Mouse (Mus musculus) thymus, postnatal 14 days (tissue): ENCODE measurements at regions not wholly inside any gene's neighbourhood (a gene's known extent, or its start where the extent isn't known, plus 50 kb on each side); places are given as distances from the start of the nearest gene placed in this dataset.

Experiments
- DNase-seq: peaks from one replicate; pipeline ENCODE4 v3.0.0; 2021

DNA sequence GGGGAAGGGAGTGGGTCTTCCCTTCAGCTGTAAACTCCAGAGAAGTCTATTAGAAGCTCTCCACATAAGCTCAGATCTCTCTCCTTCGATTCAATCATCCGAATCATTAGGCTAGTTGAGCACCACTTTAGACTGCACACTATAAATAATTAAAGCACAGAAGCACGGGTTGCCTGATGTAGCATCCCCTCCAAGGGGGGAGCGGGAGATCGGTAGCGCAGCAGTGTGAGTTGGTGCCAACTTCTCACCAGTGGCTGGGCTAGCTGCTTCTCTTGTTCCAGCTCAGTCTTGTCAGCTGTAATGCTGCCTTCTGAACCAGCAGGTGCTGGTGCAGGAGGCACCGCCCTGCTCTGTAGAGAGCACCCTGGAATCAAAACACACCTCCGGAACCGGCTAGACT, 78.6 kb downstream of the A830031A19Rik start:
- DNase-seq: no peak

DNA sequence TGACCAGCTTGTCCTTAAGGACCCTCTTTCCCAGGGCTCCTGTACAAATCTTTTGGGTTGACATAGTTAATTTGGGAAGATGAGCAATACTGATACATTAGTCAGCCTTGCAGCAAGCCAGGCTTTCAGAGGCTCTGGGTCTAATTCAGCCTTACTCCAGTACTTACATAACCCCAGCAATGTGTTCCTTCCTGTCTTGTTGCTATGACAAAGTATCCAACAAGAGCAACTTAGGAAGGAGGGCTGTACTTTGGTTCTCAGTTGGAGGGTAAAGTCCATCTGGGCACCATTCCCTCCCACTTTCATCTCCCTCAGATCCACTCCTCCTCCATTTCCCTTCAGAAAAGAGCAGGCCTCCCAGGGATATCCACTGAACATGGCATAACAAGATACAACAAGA, 80.7 kb downstream of the A830031A19Rik start:
- no peak for DNase-seq

GRCm38 (mm10) chr11:23987532-23988450, 87.1 kb downstream of the A830031A19Rik start:
- DNase-seq: no peak

DNA sequence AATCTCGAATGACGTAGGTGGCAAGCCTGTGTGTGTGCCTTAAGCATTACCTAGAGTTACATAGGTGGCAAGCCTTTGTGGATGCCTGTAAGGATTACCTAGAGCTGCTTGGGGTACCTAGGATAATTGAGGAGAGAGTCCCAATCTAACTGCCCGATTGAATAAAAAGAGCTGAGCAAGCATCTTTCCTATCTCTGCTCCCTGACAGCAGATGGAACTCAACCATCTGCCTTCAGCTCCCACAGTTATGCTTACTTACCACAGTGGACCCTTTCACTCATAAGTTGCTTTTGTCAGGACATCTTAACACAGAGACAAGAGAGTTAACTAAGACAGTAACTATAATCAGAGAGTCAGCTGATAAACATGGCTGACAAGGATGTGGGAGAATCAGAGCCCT, 89.6 kb downstream of the A830031A19Rik start:
- no peak for DNase-seq

GRCm38 (mm10) chr11:23979332-23979731, 84.3 kb upstream of the Papolg start:
- peak; percentile 64 for DNase-seq

GRCm38 (mm10) chr11:23978300-23978699, 83.2 kb upstream of the Papolg start:
- no peak for DNase-seq

GRCm38 (mm10) chr11:23977096-23977495, 82.0 kb upstream of the Papolg start:
- no peak for DNase-seq

GRCm38 (mm10) chr11:23954323-23954722, 59.3 kb upstream of the Papolg start:
- DNase-seq: no peak

DNA sequence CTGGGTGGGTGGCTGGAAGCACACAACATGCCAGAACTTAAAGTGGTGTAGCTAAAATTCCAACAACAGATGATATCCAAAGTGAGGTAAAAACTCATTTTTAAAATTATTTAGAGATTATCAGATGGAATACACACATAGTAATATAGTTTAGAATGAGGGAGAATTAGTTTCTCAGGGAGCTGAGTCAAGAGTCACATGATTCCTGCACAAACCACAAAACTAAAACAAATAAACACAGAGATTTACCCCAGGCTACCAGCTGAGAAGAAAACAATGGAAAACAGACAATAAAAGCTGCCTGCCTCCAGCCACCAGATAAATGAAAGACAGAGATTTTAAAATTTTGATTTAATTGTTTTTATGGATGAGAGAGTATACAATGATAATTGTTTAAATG, 50.9 kb upstream of the Papolg start:
- DNase-seq: no peak
